Mouse (Mus musculus): Measurements from ENCODE around the gene Adssl1. TPM values are rescaled to one million over a fixed set of nuclear protein-coding genes. Genes with fewer than 3 reads are reported as not detected.

Gene Adssl1
- 0.90 and 1.2 TPM in 2 replicates for polyA plus RNA-seq (2012; rRNA removed)

GRCm38 (mm10) chr12:112619686-112620353 is at the start of gene Adssl1:
TSS of gene Adssl1 (plus strand) at chr12:112620045.
- WGBS, result 1% methylated on average over 56 of the region's 56 CpGs
- no peak for DNase-seq (ENCODE audit: low read depth, low spot score)

GRCm38 (mm10) chr12:112570160-112570559 is 49.7 kb upstream of the Adssl1 start:
- WGBS, result 80% methylated on average over 8 of the region's 8 CpGs
- no peak for DNase-seq (ENCODE audit: low read depth, low spot score)

- 64% methylated on average over 6 of the region's 6 CpGs for WGBS
- DNase-seq (ENCODE audit: low read depth, low spot score), result no peak
Measured at GRCm38 (mm10) chr12:112571064-112571463, 48.8 kb upstream of the Adssl1 start.

- WGBS, result 39% methylated on average over 8 of the region's 8 CpGs
- no peak for DNase-seq (ENCODE audit: low read depth, low spot score)
Measured at GRCm38 (mm10) chr12:112575274-112575986, 44.4 kb upstream of the Adssl1 start.

- 10% methylated on average over 6 of the region's 6 CpGs for WGBS
- no peak for DNase-seq (ENCODE audit: low read depth, low spot score)
Measured at GRCm38 (mm10) chr12:112576341-112576740, 43.5 kb upstream of the Adssl1 start.

GRCm38 (mm10) chr12:112576749-112577148 is 43.1 kb upstream of the Adssl1 start:
- DNase-seq (ENCODE audit: low read depth, low spot score), result no peak
- WGBS, result 6% methylated on average over 3 of the region's 3 CpGs

GRCm38 (mm10) chr12:112578296-112579090 is 41.4 kb upstream of the Adssl1 start:
- DNase-seq (ENCODE audit: low read depth, low spot score), result no peak
- whole genome bisulfite sequencing, result 67% methylated on average over 6 of the region's 6 CpGs

- WGBS, result 79% methylated on average over 5 of the region's 5 CpGs
- DNase-seq (ENCODE audit: low read depth, low spot score), result no peak
Measured at GRCm38 (mm10) chr12:112579430-112579829, 40.4 kb upstream of the Adssl1 start.

- WGBS, result 83% methylated on average over 8 of the region's 8 CpGs
- no peak for DNase-seq (ENCODE audit: low read depth, low spot score)
Measured at GRCm38 (mm10) chr12:112579926-112580325, 39.9 kb upstream of the Adssl1 start.

GRCm38 (mm10) chr12:112581113-112581512 is 38.7 kb upstream of the Adssl1 start:
- DNase-seq (ENCODE audit: low read depth, low spot score), result no peak
- 78% methylated on average over 3 of the region's 3 CpGs for WGBS

GRCm38 (mm10) chr12:112584954-112585353 is 34.9 kb upstream of the Adssl1 start:
- 32% methylated on average over 7 of the region's 7 CpGs for WGBS
- DNase-seq (ENCODE audit: low read depth, low spot score), result peak; percentile 77

GRCm38 (mm10) chr12:112585924-112586538 is 33.8 kb upstream of the Adssl1 start:
- DNase-seq (ENCODE audit: low read depth, low spot score), result no peak
- 56% methylated on average over 7 of the region's 7 CpGs for WGBS

- no peak for DNase-seq (ENCODE audit: low read depth, low spot score)
- WGBS, result 47% methylated on average over 14 of the region's 14 CpGs
Measured at GRCm38 (mm10) chr12:112587125-112588124, 32.4 kb upstream of the Adssl1 start.

GRCm38 (mm10) chr12:112588426-112589256 is 31.2 kb upstream of the Adssl1 start, which contains the start of gene Inf2:
TSS of gene Inf2 (plus strand) at chr12:112588784.
- no peak for DNase-seq (ENCODE audit: low read depth, low spot score)

GRCm38 (mm10) chr12:112589491-112590191 is 30.2 kb upstream of the Adssl1 start:
- no peak for DNase-seq (ENCODE audit: low read depth, low spot score)
- WGBS, result 61% methylated on average over 8 of the region's 8 CpGs

More at GRCm38 (mm10) chr12:112588426-112589256, 31.2 kb upstream of the Adssl1 start, which contains the start of gene Inf2:
- 1% methylated on average over 49 of the region's 60 CpGs for WGBS

GRCm38 (mm10) chr12:112590566-112591239 is 29.1 kb upstream of the Adssl1 start:
- no peak for DNase-seq (ENCODE audit: low read depth, low spot score)
- 81% methylated on average over 8 of the region's 8 CpGs for WGBS

- no peak for DNase-seq (ENCODE audit: low read depth, low spot score)
- WGBS, result 86% methylated on average over 5 of the region's 5 CpGs
Measured at GRCm38 (mm10) chr12:112591240-112591639, 28.6 kb upstream of the Adssl1 start.
